In genomic region chr5:105731627-105732432, GRCm38 (mm10) we compare ENCODE assay signal across 8 mouse cellular contexts. TPM values are rescaled to one million over a fixed set of nuclear protein-coding genes. Genes with fewer than 3 reads are reported as not detected.
DNase-seq lines count a peak whose midpoint lies in the region; ATAC-seq and TF ChIP-seq lines count a peak whose summit lies in the region.

No protein-coding gene starts in this region.

- peak; percentile 78 for DNase-seq in CD4-positive, CD25-positive, alpha-beta regulatory T cell, adult 2 months (ENCODE audit: low read depth, low spot score)
- DNase-seq in adrenal gland, postnatal 10 days, result peak; percentile 70
- DNase-seq in lung, postnatal 0 days (ENCODE audit: low spot score), result peak; percentile 79
- peak; percentile 73 for DNase-seq in thymus, postnatal 25 days

- peak; percentile 70 for TF ChIP-seq CTCF in lung, postnatal 0 days (IDR thresholded peaks at IDR 0.05)
- no peak for TF ChIP-seq CTCF in olfactory bulb, adult 2 months (IDR thresholded peaks at IDR 0.05; ENCODE audit: insufficient read depth, low read depth, low read length)

- peak overlapping the region; percentile 79 for H3K9ac ChIP-seq in embryonic facial prominence, embryonic 13.5 days
- peak overlapping the region; percentile 76 for H3K9ac ChIP-seq in heart, embryonic 11.5 days (ENCODE audit: low read depth, low read length)
- H3K9ac ChIP-seq in kidney, embryonic 14.5 days (ENCODE audit: low read depth, low read length), result peak overlapping the region; percentile 66
- H3K9ac ChIP-seq in lung, postnatal 0 days (replicated peaks; ENCODE audit: low read depth), result peak overlapping the region; percentile 58

- no peaks in the 10 kb centered on the region for H3K27me3 ChIP-seq in embryonic facial prominence, embryonic 13.5 days
- peaks cover 15% of the 10 kb centered on the region for H3K27me3 ChIP-seq in heart, embryonic 11.5 days (ENCODE audit: control insufficient read depth, insufficient read depth, low read length)
- no peaks in the 10 kb centered on the region for H3K27me3 ChIP-seq in kidney, embryonic 14.5 days (ENCODE audit: control insufficient read depth, insufficient read depth, low read length)
- H3K27me3 ChIP-seq in lung, postnatal 0 days (replicated peaks; ENCODE audit: insufficient read depth, low read length), result no peaks in the 10 kb centered on the region

- peaks cover 26% of the 10 kb centered on the region for H3K4me1 ChIP-seq in embryonic facial prominence, embryonic 13.5 days
- peaks cover 6% of the 10 kb centered on the region; the same call in 1 of the 2 replicates for H3K4me1 ChIP-seq in heart, embryonic 11.5 days (ENCODE audit: control insufficient read depth, insufficient read depth, low read length)
- H3K4me1 ChIP-seq in kidney, embryonic 14.5 days (ENCODE audit: control insufficient read depth, insufficient read depth, low read length), result peaks cover 17% of the 10 kb centered on the region
- peaks cover 10% of the 10 kb centered on the region; the same call in 1 of the 2 replicates for H3K4me1 ChIP-seq in lung, postnatal 0 days (ENCODE audit: insufficient read depth, low read depth, low read length)
- H3K4me1 ChIP-seq in olfactory bulb, adult 2 months (ENCODE audit: control insufficient read depth, insufficient read depth, low read length), result peaks cover 18% of the 10 kb centered on the region

- H3K27ac ChIP-seq in embryonic facial prominence, embryonic 13.5 days, result peak overlapping the region; percentile 68
- no peak overlapping the region for H3K27ac ChIP-seq in heart, embryonic 11.5 days (ENCODE audit: low read depth, low read length)
- H3K27ac ChIP-seq in kidney, embryonic 14.5 days (ENCODE audit: low read depth, low read length), result 0 out of 2 replicates have a peak overlapping the region, but pooled peaks have one; percentile 30
- peak overlapping the region; percentile 86 for H3K27ac ChIP-seq in lung, postnatal 0 days (ENCODE audit: low read length)
- no peak overlapping the region for H3K27ac ChIP-seq in olfactory bulb, adult 2 months (ENCODE audit: insufficient read depth, low read depth, low read length)

- TF ChIP-seq EP300 in lung, postnatal 0 days (IDR thresholded peaks at IDR 0.05), result no peak

- H3K4me3 ChIP-seq in embryonic facial prominence, embryonic 13.5 days, result peak overlapping the region; percentile 61
- H3K4me3 ChIP-seq in heart, embryonic 11.5 days (ENCODE audit: low read depth, low read length), result peak overlapping the region; percentile 62
- H3K4me3 ChIP-seq in kidney, embryonic 14.5 days (ENCODE audit: low read length), result peak overlapping the region; percentile 49
- H3K4me3 ChIP-seq in lung, postnatal 0 days (ENCODE audit: low read depth, low read length), result peak overlapping the region; percentile 56
- peak overlapping the region; percentile 47 for H3K4me3 ChIP-seq in olfactory bulb, adult 2 months (ENCODE audit: insufficient read depth, low read depth, low read length)

- ATAC-seq in embryonic facial prominence, embryonic 13.5 days (ENCODE audit: insufficient number of reproducible peaks, insufficient read depth, low FRiP score, low TSS enrichment, low read depth), result peak; percentile 84
- ATAC-seq in heart, embryonic 11.5 days (replicated peaks; ENCODE audit: insufficient number of reproducible peaks, low FRiP score, low TSS enrichment), result peak; percentile 79
- peak; percentile 81 for ATAC-seq in kidney, embryonic 14.5 days (ENCODE audit: low FRiP score, low TSS enrichment)
- ATAC-seq in lung, postnatal 0 days, result peak; percentile 68

- WGBS in embryonic facial prominence, embryonic 13.5 days, result under 1% methylated on average over 52 of the region's 52 CpGs
- 2% methylated on average over 52 of the region's 52 CpGs for WGBS in heart, embryonic 11.5 days (ENCODE audit: insufficient replicate concordance)
- WGBS in kidney, embryonic 14.5 days, result 4% methylated on average over 43 of the region's 52 CpGs
- 4% methylated on average over 46 of the region's 52 CpGs for WGBS in lung, postnatal 0 days
- 5% methylated on average over 52 of the region's 52 CpGs for WGBS in olfactory bulb, adult 2 months

- no peaks in the 10 kb centered on the region for H3K9me3 ChIP-seq in embryonic facial prominence, embryonic 13.5 days
- no peaks in the 10 kb centered on the region for H3K9me3 ChIP-seq in heart, embryonic 11.5 days (replicated peaks; ENCODE audit: control insufficient read depth, low read length)
- H3K9me3 ChIP-seq in kidney, embryonic 14.5 days (ENCODE audit: control insufficient read depth, low read length), result no peaks in the 10 kb centered on the region
- no peaks in the 10 kb centered on the region for H3K9me3 ChIP-seq in lung, postnatal 0 days (ENCODE audit: low read length)

- peak overlapping the region; percentile 97 for H3K4me2 ChIP-seq in embryonic facial prominence, embryonic 13.5 days
- peak overlapping the region; percentile 99 for H3K4me2 ChIP-seq in heart, embryonic 11.5 days
- peak overlapping the region; percentile 94 for H3K4me2 ChIP-seq in kidney, embryonic 14.5 days (replicated peaks; ENCODE audit: low read depth, low read length)
- peak overlapping the region; percentile 93 for H3K4me2 ChIP-seq in lung, postnatal 0 days (replicated peaks; ENCODE audit: low read depth, low read length)

- no peak for TF ChIP-seq POLR2A in olfactory bulb, adult 2 months (IDR thresholded peaks at IDR 0.05; ENCODE audit: insufficient read depth, low read depth, low read length)

- H3K36me3 ChIP-seq in embryonic facial prominence, embryonic 13.5 days, result 0 out of 2 replicates have a peak, but pooled peaks cover 5% of the 10 kb centered on the region
- H3K36me3 ChIP-seq in heart, embryonic 11.5 days (ENCODE audit: control insufficient read depth, insufficient read depth, low read length), result no peaks in the 10 kb centered on the region
- H3K36me3 ChIP-seq in kidney, embryonic 14.5 days (ENCODE audit: control insufficient read depth, insufficient read depth, low read length), result peaks cover 11% of the 10 kb centered on the region
- no peaks in the 10 kb centered on the region for H3K36me3 ChIP-seq in lung, postnatal 0 days (ENCODE audit: insufficient read depth, low read length)

RNA-seq across cellular contexts. Expression of gene Lrrc8d, which starts 32.1 kb away (rescaled TPM):
- 10 to 100 TPM; 61.3 to 77.2 TPM for total RNA-seq in adrenal gland, postnatal 10 days (2021)
- 19.4 and 20.1 TPM in 2 replicates for polyA plus RNA-seq in embryonic facial prominence, embryonic 13.5 days (2015; fragmentation: Nextera tagmentation; extraction: Ambion mirVana)
- 8.3 and 8.4 TPM in 2 replicates for polyA plus RNA-seq in heart, embryonic 11.5 days (2014; fragmentation: Nextera tagmentation; extraction: Ambion mirVana)
- 22.7 and 42.1 TPM in 2 replicates for polyA plus RNA-seq in kidney, embryonic 14.5 days (2014; fragmentation: Nextera tagmentation; extraction: Ambion mirVana)
- 20.5 and 23.2 TPM in 2 replicates for polyA plus RNA-seq in lung, postnatal 0 days (2015; fragmentation: Nextera tagmentation; extraction: Ambion mirVana)
- not detected in 2 replicates for polyA plus RNA-seq in olfactory bulb, adult 2 months (2012; ENCODE audit: insufficient read depth, insufficient read length, low replicate concordance, missing spikeins)

Comparison
In these comparisons a context has a peak if more than half of its experiments do, and no peak if none do; other contexts are left out.
1. H3K27ac ChIP-seq: peak in embryonic facial prominence, embryonic 13.5 days (single experiment), kidney, embryonic 14.5 days (single experiment) and lung, postnatal 0 days (single experiment); none in heart, embryonic 11.5 days (single experiment) and olfactory bulb, adult 2 months (single experiment).
2. Peak in every context shown above with its lines, with median percentiles within 50 percentile points of each other: DNase-seq, ATAC-seq, H3K4me2 ChIP-seq, H3K4me3 ChIP-seq and H3K9ac ChIP-seq.